Mouse (Mus musculus): ENCODE data around the gene Keap1. TPM values are rescaled to one million over a fixed set of nuclear protein-coding genes. Genes with fewer than 3 reads are reported as not detected.
A peak's percentile ranks its signal among the peaks of the same experiment; 100 is the strongest.
"Not testable (repeated sequence)": the region's sequence is repeated elsewhere in the genome, so short reads cannot be mapped to it uniquely, and the experiment has no call there.

The Keap1 gene
- polyA plus RNA-seq, 1 experiment from 2014 or later = 69.9 TPM

DNA sequence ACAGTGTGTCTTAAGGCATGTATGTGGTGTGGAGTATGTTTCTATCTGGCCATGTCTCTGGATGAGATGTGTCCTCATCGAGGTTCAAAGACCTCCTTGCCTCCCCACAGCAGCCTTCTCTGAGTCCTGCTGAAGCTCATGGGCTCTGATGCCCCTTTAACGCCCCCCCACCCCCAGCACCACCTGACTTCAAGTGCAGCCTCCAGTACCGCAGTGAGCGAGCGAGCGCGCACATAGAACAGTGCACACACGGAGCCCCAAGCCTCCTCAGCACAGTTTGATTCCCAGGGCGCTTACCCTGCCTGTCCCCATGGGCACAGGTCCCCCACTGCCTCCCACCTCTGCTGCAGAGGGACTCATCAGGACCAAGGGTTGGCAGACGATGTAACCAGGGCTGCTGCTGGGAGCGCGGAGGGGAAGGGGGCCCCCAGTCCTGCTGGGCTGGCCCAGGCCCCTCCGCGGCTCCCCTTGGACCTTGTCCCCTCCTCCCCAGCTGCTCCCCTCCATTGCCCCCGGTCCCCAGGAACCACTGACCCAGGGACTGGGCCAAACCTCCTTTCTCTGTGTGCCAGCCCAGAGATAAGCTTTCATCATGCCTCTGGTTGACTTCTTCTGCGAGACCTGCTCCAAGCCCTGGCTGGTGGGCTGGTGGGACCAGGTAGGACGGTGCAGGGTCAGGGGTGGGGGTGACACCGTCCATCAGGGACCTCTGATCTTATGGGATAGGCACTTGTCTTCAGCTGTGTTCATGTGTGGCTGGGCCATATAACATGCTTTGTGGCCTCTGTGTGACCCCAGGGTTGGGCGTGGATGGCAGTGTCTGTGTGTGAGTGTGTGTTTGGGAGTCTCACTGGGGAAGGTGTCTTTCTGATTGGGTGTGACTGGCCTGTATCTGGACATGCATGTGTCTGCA lies 42.4 kb downstream of the Keap1 start:
- ATAC-seq = peak; percentile 87
- Histone ChIP-seq H3K9ac (ENCODE audit: low read depth, low read length) (peak overlapping the region; percentile 80), H3K4me1 (ENCODE audit: control insufficient read depth, insufficient read depth, low read length) (peaks cover 14% of the 10 kb centered on the region), H3K4me2 (ENCODE audit: low read length) (peak overlapping the region; percentile 91), H3K36me3 (ENCODE audit: control insufficient read depth, insufficient read depth, low read length) (peaks cover 14% of the 10 kb centered on the region), H3K9me3 (replicated peaks; ENCODE audit: control insufficient read depth, low read length, poor library complexity, severe bottlenecking) (no peaks in the 10 kb centered on the region), H3K4me3 (ENCODE audit: low read depth, low read length) (peak overlapping the region; percentile 69), H3K27ac (ENCODE audit: low read length) (peak overlapping the region; percentile 78), H3K27me3 (ENCODE audit: control insufficient read depth, insufficient read depth, low read depth, low read length) (no peaks in the 10 kb centered on the region)
- WGBS = 20% methylated on average over 19 of the region's 19 CpGs

- not testable (repeated sequence) for H3K9ac ChIP-seq (ENCODE audit: low read depth, low read length); H3K9me3 ChIP-seq (replicated peaks; ENCODE audit: control insufficient read depth, low read length, poor library complexity, severe bottlenecking); H3K27ac ChIP-seq (ENCODE audit: low read length); H3K36me3 ChIP-seq (ENCODE audit: control insufficient read depth, insufficient read depth, low read length); H3K27me3 ChIP-seq (ENCODE audit: control insufficient read depth, insufficient read depth, low read depth, low read length)
- peaks cover 14% of the 10 kb centered on the region for H3K4me1 ChIP-seq (ENCODE audit: control insufficient read depth, insufficient read depth, low read length)
- peak overlapping the region; percentile 91; the same call in 1 of the 2 replicates for H3K4me2 ChIP-seq (ENCODE audit: low read length)
- WGBS = 52% methylated on average over 7 of the region's 7 CpGs
- ATAC-seq = peak; percentile 19
- H3K4me3 ChIP-seq (ENCODE audit: low read depth, low read length) = peak overlapping the region; percentile 69
Observed at GRCm38 (mm10) chr9:21195736-21196505, 43.2 kb downstream of the Keap1 start.

GRCm38 (mm10) chr9:21194787-21195493 lies 44.2 kb downstream of the Keap1 start:
- no peak overlapping the region for H3K27ac ChIP-seq (ENCODE audit: low read length)
- no peak for ATAC-seq
- H3K27me3 ChIP-seq (ENCODE audit: control insufficient read depth, insufficient read depth, low read depth, low read length) = no peaks in the 10 kb centered on the region
- H3K4me1 ChIP-seq (ENCODE audit: control insufficient read depth, insufficient read depth, low read length) = peaks cover 14% of the 10 kb centered on the region
- H3K9ac ChIP-seq (ENCODE audit: low read depth, low read length) = no peak overlapping the region
- no peaks in the 10 kb centered on the region for H3K36me3 ChIP-seq (ENCODE audit: control insufficient read depth, insufficient read depth, low read length)
- WGBS = 69% methylated on average over 4 of the region's 4 CpGs
- H3K9me3 ChIP-seq (replicated peaks; ENCODE audit: control insufficient read depth, low read length, poor library complexity, severe bottlenecking) = no peaks in the 10 kb centered on the region
- H3K4me2 ChIP-seq (ENCODE audit: low read length) = no peak overlapping the region
- no peak overlapping the region for H3K4me3 ChIP-seq (ENCODE audit: low read depth, low read length)

GRCm38 (mm10) chr9:21193786-21194185 lies 45.4 kb downstream of the Keap1 start:
- H3K27me3 ChIP-seq (ENCODE audit: control insufficient read depth, insufficient read depth, low read depth, low read length) = no peaks in the 10 kb centered on the region
- no peak overlapping the region for H3K4me2 ChIP-seq (ENCODE audit: low read length)
- no peak for ATAC-seq
- H3K27ac ChIP-seq (ENCODE audit: low read length) = no peak overlapping the region
- no peak overlapping the region for H3K4me3 ChIP-seq (ENCODE audit: low read depth, low read length)
- no peaks in the 10 kb centered on the region for H3K36me3 ChIP-seq (ENCODE audit: control insufficient read depth, insufficient read depth, low read length)
- no peak overlapping the region for H3K9ac ChIP-seq (ENCODE audit: low read depth, low read length)
- H3K4me1 ChIP-seq (ENCODE audit: control insufficient read depth, insufficient read depth, low read length) = peaks cover 13% of the 10 kb centered on the region
- 93% methylated on average over 3 of the region's 3 CpGs for WGBS
- H3K9me3 ChIP-seq (replicated peaks; ENCODE audit: control insufficient read depth, low read length, poor library complexity, severe bottlenecking) = no peaks in the 10 kb centered on the region

DNA sequence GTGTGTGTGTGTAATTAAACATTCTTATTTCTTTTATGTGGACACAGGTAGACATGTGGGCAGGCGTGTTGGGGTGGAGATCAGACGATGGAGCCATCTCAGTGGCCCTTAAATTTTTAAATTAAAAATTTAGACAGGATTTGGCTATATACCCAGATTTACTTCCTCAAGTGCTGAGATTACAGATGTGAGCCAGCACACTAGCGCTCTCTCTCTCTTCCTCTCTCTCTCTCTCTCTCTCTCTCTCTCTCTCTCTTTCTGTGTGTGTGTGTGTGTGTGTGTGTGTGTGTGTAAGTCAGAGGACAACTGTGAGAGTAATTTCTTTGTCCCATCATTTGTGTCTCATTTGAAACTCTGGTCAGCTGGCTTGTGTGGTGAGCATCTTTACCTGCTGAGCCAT lies 48.5 kb downstream of the Keap1 start:
- 60% methylated on average over 3 of the region's 3 CpGs for WGBS
- Histone ChIP-seq H3K4me3 (ENCODE audit: low read depth, low read length) (no peak overlapping the region), H3K9me3 (replicated peaks; ENCODE audit: control insufficient read depth, low read length, poor library complexity, severe bottlenecking) (no peaks in the 10 kb centered on the region), H3K4me2 (ENCODE audit: low read length) (no peak overlapping the region), H3K4me1 (ENCODE audit: control insufficient read depth, insufficient read depth, low read length) (peaks cover under 1% of the 10 kb centered on the region; the same call in 1 of the 2 replicates), H3K36me3 (ENCODE audit: control insufficient read depth, insufficient read depth, low read length) (no peaks in the 10 kb centered on the region), H3K27ac (ENCODE audit: low read length) (no peak overlapping the region), H3K9ac (ENCODE audit: low read depth, low read length) (no peak overlapping the region), H3K27me3 (ENCODE audit: control insufficient read depth, insufficient read depth, low read depth, low read length) (no peaks in the 10 kb centered on the region)
- no peak for ATAC-seq

- Histone ChIP-seq H3K27me3 (ENCODE audit: control insufficient read depth, insufficient read depth, low read depth, low read length) (peaks cover under 1% of the 10 kb centered on the region; the same call in 1 of the 2 replicates), H3K4me3 (ENCODE audit: low read depth, low read length) (no peak overlapping the region), H3K4me1 (ENCODE audit: control insufficient read depth, insufficient read depth, low read length) (no peaks in the 10 kb centered on the region), H3K9ac (ENCODE audit: low read depth, low read length) (no peak overlapping the region), H3K27ac (ENCODE audit: low read length) (no peak overlapping the region), H3K36me3 (ENCODE audit: control insufficient read depth, insufficient read depth, low read length) (no peaks in the 10 kb centered on the region), H3K9me3 (replicated peaks; ENCODE audit: control insufficient read depth, low read length, poor library complexity, severe bottlenecking) (no peaks in the 10 kb centered on the region), H3K4me2 (ENCODE audit: low read length) (no peak overlapping the region)
- 39% methylated on average over 7 of the region's 7 CpGs for WGBS
- ATAC-seq = no peak
Observed at GRCm38 (mm10) chr9:21189905-21190304, 49.3 kb downstream of the Keap1 start.

DNA sequence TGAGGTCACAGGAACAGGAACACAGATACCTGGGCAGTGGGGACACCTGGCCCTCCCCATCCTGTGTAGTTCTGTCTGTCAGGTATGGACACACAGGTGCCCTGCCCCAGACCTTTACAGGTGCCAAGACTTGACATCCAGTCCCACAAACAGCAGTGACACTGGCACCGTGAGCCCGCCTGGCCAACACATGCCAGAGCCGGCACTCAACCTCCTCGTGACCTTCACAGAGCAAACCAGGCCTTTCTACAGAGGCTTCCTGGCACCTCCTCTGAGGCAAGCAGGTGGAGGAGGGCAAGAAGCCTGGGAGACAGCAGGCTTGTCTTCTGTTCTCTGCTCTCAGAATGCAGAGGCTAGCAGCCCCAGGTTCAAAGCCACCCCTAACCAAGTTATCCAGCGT lies 53.7 kb downstream of the Keap1 start:
- no peak for ATAC-seq
- H3K27me3 ChIP-seq (ENCODE audit: control insufficient read depth, insufficient read depth, low read depth, low read length) = peaks cover 31% of the 10 kb centered on the region
- 92% methylated on average over 5 of the region's 5 CpGs for WGBS

DNA sequence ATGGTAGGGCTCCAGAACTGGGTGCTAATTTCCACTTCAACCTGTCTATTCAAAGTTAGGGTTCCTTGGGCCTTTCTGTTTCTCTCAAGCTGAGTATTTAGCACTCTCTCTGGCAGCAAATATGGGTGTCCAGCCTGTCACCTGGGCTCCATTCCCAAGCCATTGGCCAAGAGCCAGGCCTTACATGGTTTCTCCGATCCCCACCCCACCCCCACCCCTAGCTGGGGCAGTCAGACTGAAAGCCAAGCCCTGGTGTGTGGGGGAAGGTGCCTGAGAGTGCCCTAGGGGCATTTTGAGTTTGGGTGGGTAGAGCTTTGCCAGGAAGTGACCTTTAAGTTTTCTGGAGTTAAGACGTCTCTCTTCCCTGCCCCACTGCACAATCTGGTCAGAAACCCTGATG lies 54.4 kb downstream of the Keap1 start:
- Histone ChIP-seq H3K4me1 (ENCODE audit: control insufficient read depth, insufficient read depth, low read length) (peaks cover 4% of the 10 kb centered on the region; the same call in 1 of the 2 replicates), H3K9me3 (replicated peaks; ENCODE audit: control insufficient read depth, low read length, poor library complexity, severe bottlenecking) (no peaks in the 10 kb centered on the region), H3K4me2 (ENCODE audit: low read length) (no peak overlapping the region), H3K4me3 (ENCODE audit: low read depth, low read length) (no peak overlapping the region), H3K27me3 (ENCODE audit: control insufficient read depth, insufficient read depth, low read depth, low read length) (peaks cover 31% of the 10 kb centered on the region), H3K9ac (ENCODE audit: low read depth, low read length) (no peak overlapping the region), H3K36me3 (ENCODE audit: control insufficient read depth, insufficient read depth, low read length) (no peaks in the 10 kb centered on the region), H3K27ac (ENCODE audit: low read length) (no peak overlapping the region)
- WGBS = 43% methylated on average over 2 of the region's 2 CpGs
- no peak for ATAC-seq

More for the DNA sequence above, 53.7 kb downstream of the Keap1 start:
- no peaks in the 10 kb centered on the region for H3K9me3 ChIP-seq (replicated peaks; ENCODE audit: control insufficient read depth, low read length, poor library complexity, severe bottlenecking)
- no peaks in the 10 kb centered on the region for H3K36me3 ChIP-seq (ENCODE audit: control insufficient read depth, insufficient read depth, low read length)
- H3K4me1 ChIP-seq (ENCODE audit: control insufficient read depth, insufficient read depth, low read length) = peaks cover 4% of the 10 kb centered on the region; the same call in 1 of the 2 replicates
- H3K27ac ChIP-seq (ENCODE audit: low read length) = no peak overlapping the region
- no peak overlapping the region for H3K9ac ChIP-seq (ENCODE audit: low read depth, low read length)
- H3K4me3 ChIP-seq (ENCODE audit: low read depth, low read length) = no peak overlapping the region
- no peak overlapping the region for H3K4me2 ChIP-seq (ENCODE audit: low read length)
